Mouse (Mus musculus): ENCODE results near the gene Tns1. TPM values are rescaled to one million over a fixed set of nuclear protein-coding genes. Genes with fewer than 3 reads are reported as not detected.
"Not testable (repeated sequence)": the region's sequence is repeated elsewhere in the genome, so short reads cannot be mapped to it uniquely, and the experiment has no call there.

The Tns1 gene
- total RNA-seq (2015; ENCODE audit: low replicate concordance) (8.5 and 9.2 TPM in 2 replicates), total RNA-seq (2017; ENCODE audit: low replicate concordance) (11.9 and 21.6 TPM in 2 replicates)

- ATAC-seq (replicated peaks; ENCODE audit: low FRiP score, poor library complexity, severe bottlenecking), result no peak
Measured at GRCm38 (mm10) chr1:74124021-74124981, at the start of gene Tns1. Gene Tns1, minus strand, starts transcription at chr1:74124449.

GRCm38 (mm10) chr1:74172722-74173121 lies 48.5 kb upstream of the Tns1 start:
- ATAC-seq (replicated peaks; ENCODE audit: low FRiP score, poor library complexity, severe bottlenecking), result no peak

DNA sequence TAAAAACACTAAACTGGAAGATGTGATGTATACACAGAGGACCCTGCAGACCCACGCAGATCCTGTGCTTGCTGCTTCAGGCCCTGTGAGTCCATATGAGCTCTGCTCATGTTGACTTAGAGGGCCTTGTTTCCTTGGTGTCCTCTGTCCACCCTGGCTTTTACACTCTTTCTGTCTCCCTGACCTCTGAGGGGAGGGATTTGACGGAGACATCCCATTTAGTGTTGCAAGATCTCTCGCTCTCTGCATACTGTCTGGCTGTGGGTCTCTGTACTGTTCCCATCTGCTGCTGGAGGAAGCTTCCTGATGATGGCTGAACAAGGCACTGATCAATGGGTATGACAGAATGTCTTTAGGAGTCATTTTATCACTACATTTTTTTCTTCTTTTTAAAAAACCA lies 45.5 kb upstream of the Tns1 start:
- no peak for ATAC-seq (replicated peaks; ENCODE audit: low FRiP score, poor library complexity, severe bottlenecking)

- no peak for ATAC-seq (replicated peaks; ENCODE audit: low FRiP score, poor library complexity, severe bottlenecking)
Measured at GRCm38 (mm10) chr1:74167136-74167535, 42.9 kb upstream of the Tns1 start.

GRCm38 (mm10) chr1:74160036-74160435 lies 35.8 kb upstream of the Tns1 start:
- ATAC-seq (replicated peaks; ENCODE audit: low FRiP score, poor library complexity, severe bottlenecking), result no peak

DNA sequence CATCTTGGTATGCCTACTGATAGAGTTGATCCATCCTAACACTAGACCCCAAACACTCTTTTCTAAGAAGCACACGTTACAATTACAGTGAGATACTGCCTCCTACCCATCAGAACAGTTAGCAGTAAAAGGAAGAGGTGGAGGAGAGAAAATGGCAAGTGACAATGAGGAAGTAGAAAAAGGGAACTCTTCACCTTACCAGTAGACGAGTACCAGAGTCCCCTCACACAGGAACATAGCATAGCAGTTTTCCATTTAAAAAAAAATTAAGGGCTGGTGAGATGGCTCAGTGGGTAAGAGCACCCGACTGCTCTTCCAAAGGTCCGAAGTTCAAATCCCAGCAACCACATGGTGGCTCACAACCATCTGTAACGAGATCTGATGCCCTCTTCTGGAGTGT lies 35.4 kb upstream of the Tns1 start:
- ATAC-seq (replicated peaks; ENCODE audit: low FRiP score, poor library complexity, severe bottlenecking), result not testable (repeated sequence)

GRCm38 (mm10) chr1:74156381-74156910 lies 32.2 kb upstream of the Tns1 start:
- ATAC-seq (replicated peaks; ENCODE audit: low FRiP score, poor library complexity, severe bottlenecking), result no peak

GRCm38 (mm10) chr1:74155435-74156012 lies 31.3 kb upstream of the Tns1 start:
- no peak for ATAC-seq (replicated peaks; ENCODE audit: low FRiP score, poor library complexity, severe bottlenecking)

DNA sequence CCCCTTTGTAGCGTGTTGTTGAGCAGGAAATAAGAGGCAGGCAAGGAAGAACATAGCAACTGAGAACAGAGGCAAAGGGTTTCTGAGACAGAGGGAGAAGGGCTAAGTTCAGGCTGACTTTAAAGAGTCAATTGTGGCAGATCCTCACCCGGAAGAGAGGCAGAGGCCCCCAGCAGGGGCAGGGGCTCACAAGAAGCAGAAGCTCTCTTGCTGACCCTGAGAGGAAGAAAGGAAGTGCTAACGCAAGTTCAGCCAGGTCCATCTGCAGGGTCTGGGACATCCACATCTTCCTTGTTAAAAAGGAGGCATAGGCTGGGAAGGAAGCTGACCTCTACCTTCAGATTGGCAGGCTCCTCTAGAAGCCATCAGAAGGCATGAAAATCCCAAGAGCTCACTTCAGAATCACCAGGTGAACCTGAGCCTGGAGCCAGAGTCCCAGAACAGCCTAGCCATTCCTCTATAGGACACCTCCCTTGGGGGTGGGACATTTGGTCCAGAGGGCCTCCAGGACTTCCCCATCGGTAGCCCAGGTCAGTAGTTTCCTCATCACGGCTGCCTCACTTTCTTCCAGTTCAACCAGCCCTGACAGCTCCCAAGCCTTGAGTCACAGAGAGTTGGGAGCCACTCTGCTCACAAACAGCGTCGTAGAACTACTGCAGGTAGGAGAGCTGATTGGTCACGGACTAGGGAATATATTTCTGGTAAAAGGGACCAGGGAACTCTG lies 29.4 kb upstream of the Tns1 start, which contains the start of gene Cxcr2:
TSS of gene Cxcr2 (plus strand) at position 529 of the 724 bp plus-strand sequence.
- no peak for ATAC-seq (replicated peaks; ENCODE audit: low FRiP score, poor library complexity, severe bottlenecking)

DNA sequence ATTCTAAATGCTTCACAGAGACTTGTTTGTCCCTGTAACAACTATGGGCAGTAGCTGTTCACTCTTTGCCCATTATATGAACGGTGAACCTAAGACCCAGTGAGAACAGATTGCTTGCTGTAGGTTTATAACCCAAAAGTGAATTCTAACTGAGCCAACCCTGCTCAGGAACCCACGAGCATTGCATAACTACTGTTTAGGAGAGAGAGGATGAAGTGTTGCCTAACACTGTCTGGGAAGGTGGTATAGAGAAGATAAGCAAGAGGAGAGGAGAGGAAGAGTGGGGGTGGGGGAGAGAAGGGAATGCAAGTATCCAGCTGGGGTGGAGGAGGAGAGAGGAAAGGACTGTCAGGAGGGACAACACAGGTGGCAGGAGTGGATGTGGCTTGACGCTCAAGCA lies 26.8 kb upstream of the Tns1 start:
- ATAC-seq (replicated peaks; ENCODE audit: low FRiP score, poor library complexity, severe bottlenecking), result no peak

- no peak for ATAC-seq (replicated peaks; ENCODE audit: low FRiP score, poor library complexity, severe bottlenecking)
Measured at GRCm38 (mm10) chr1:74150101-74150500, 25.9 kb upstream of the Tns1 start.

GRCm38 (mm10) chr1:74149106-74149885 lies 25.0 kb upstream of the Tns1 start:
- ATAC-seq (replicated peaks; ENCODE audit: low FRiP score, poor library complexity, severe bottlenecking), result no peak

- ATAC-seq (replicated peaks; ENCODE audit: low FRiP score, poor library complexity, severe bottlenecking), result no peak
Measured at GRCm38 (mm10) chr1:74141781-74142180, 17.5 kb upstream of the Tns1 start.

GRCm38 (mm10) chr1:74139415-74139814 lies 15.2 kb upstream of the Tns1 start:
- ATAC-seq (replicated peaks; ENCODE audit: low FRiP score, poor library complexity, severe bottlenecking), result no peak

GRCm38 (mm10) chr1:74135326-74135950 lies 11.2 kb upstream of the Tns1 start:
- no peak for ATAC-seq (replicated peaks; ENCODE audit: low FRiP score, poor library complexity, severe bottlenecking)

DNA sequence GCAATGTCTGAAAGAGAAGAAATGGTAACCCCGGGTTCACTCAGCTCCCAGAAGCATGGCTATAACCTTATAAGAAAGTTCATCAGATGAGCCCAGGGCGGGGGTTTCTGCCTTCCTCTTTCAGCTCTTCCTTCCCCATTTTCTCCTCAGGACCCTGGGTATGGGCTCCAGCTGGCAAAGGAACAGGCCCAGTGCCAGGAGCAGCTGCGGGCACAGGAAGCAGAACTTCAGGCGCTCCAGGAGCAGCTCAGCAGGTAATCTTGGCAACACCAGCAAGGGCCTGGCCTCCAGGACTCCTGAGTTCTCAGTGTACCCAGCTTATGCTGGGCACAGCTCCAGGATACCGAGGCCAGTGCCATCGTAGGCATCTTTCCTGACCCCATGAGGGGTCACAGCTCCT lies 9.7 kb upstream of the Tns1 start:
- ATAC-seq (replicated peaks; ENCODE audit: low FRiP score, poor library complexity, severe bottlenecking), result no peak

- no peak for ATAC-seq (replicated peaks; ENCODE audit: low FRiP score, poor library complexity, severe bottlenecking)
Measured at GRCm38 (mm10) chr1:74132011-74132410, 7.8 kb upstream of the Tns1 start.

GRCm38 (mm10) chr1:74130883-74131659 lies 6.8 kb upstream of the Tns1 start:
- no peak for ATAC-seq (replicated peaks; ENCODE audit: low FRiP score, poor library complexity, severe bottlenecking)

All from erythroblast, adult 5-6 weeks (primary cell).